Mouse (Mus musculus) bone marrow macrophage, adult 2 months (primary cell): ENCODE data around the gene Ppm1h.

ENCODE experiments used
- CTCF ChIP-seq: IDR thresholded peaks from 2 replicates; pipeline ENCODE4 v1.5.1; 2012; ENCODE audit warnings: low read depth, mild to moderate bottlenecking, low read length, moderate library complexity
- POLR2A ChIP-seq: IDR thresholded peaks from 2 replicates; pipeline ENCODE4 v1.6.1; 2012; ENCODE audit warnings: mild to moderate bottlenecking, low read depth, low read length, borderline replicate concordance

DNA sequence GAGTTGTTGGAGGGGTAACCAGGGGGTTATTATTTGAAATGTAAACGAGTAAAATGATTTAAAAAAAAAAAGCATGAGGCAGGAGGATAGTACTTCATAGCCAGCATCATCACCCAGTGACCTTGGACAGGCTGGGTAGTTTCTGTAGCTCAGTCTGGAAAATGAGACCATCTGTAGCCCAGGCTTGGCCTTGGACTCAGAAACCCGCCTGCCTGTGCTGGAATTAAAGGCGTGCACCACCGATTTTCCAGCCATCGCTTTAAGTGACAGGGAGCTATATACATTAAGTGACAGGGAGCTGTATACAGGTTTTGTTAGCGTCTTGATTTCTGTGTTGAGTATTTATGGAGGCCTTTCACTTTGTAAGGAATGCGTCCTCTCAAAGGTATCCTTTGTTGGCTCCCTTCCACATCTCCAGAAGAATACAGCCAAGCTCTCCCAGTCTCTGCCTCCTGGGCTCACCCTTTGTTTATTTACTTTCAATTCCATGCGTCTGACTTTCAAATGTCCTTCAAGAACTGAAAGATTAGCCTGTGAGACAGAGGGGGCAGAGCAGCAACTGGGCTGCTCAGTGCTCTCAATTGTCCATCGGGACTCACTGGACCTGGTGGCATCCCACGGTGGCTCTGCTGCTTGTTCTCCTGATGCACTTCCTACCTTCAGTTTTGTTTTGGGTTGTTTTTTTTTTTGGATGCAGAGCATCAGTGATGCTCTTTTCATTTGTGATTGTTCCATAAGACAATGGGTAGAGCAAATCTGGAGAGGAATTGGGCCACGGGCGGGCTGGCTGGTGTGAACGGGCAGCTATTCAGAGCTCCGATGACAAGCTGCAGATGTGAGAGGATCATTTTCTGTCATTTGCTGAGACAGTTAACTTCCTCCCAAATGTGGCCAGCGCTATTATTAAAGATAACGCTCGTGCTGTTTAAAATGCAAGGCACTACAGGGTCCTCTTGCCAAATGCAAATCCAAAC, 74.7 kb downstream of the Ppm1h start:
- TF ChIP-seq CTCF = no peak
- no peak for TF ChIP-seq POLR2A
